Mouse (Mus musculus) frontal cortex, postnatal 10 days (tissue): Measurements from ENCODE around the gene Usp33.
"Not testable (repeated sequence)": the region's sequence is repeated elsewhere in the genome, so short reads cannot be mapped to it uniquely, and the experiment has no call there.

Experiments
- DNase-seq, 2 experiments: peaks; one replicate each; pipeline ENCODE4 v3.0.0; 2022; ENCODE audit warnings: low spot score in 2 of 2, mixed read lengths in 1 of 2

The Usp33 gene

GRCm38 (mm10) chr3:152345732-152346632 lies at the start of gene Usp33:
Usp33 (plus strand) TSS chr3:152346478.
- peak; percentile 87 to 92 for DNase-seq

- DNase-seq, result no peak
These were observed 45.6 kb upstream of the Usp33 start for GRCm38 (mm10) chr3:152300376-152301337.

DNA sequence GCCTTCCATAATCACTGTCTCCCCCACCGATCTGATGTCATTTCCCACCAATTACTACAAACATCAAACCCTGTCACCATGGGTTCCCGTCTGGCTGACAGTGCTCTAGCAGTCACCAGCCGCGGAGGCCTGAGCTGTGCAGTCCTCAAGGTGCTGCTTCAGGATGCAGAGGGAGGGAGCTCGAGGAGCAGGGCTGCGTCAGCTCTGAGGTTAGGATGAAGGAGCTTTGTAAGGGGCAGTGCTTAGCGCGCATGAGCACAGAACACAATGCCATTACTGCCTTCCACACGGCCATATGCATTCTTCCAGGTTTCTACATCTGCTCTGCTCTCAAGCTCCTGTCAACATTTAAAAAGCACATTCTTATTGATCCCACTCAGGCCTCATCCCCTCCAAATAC lies 43.3 kb upstream of the Usp33 start:
- DNase-seq, result no peak

GRCm38 (mm10) chr3:152304093-152304815 lies 42.0 kb upstream of the Usp33 start:
- DNase-seq, result no peak

DNA sequence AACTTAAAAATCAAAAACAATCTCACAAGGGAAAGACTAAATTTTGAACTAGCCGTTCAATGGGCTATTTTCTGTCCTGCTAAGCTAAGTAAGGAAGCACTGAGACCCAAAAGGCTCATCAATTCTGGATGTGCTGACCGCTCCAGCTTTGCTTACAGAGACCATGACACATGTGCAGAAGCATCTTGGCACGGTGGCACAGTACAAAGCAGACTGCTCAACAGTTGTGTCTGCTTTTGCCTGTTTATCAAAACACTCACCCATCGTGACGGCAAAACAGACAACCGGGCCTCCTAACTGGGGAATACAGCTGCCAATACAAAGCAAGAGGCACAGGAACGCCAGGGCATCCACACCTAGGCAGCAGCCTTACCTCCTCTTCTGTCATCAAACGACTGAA lies 41.2 kb upstream of the Usp33 start:
- DNase-seq, result no peak

DNA sequence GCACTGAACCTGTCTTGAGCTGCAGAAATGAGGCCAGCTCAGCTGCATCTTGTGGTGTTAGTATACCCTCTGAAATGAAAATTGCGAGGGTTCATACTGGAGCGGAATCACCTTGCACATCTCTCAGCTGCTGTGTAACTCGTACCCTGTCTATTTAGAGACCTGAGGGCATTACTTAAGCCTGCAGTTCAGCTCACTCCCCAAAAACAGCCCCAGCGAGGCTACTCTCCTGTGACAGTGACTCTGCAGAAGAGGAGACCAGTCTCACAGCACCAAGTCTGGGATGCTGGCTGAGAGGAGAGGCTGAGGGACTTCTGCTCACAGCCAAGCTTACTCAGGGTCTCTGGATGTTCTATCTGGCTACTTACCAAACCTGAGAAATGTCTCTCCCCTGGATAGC lies 40.3 kb upstream of the Usp33 start:
- no peak for DNase-seq

DNA sequence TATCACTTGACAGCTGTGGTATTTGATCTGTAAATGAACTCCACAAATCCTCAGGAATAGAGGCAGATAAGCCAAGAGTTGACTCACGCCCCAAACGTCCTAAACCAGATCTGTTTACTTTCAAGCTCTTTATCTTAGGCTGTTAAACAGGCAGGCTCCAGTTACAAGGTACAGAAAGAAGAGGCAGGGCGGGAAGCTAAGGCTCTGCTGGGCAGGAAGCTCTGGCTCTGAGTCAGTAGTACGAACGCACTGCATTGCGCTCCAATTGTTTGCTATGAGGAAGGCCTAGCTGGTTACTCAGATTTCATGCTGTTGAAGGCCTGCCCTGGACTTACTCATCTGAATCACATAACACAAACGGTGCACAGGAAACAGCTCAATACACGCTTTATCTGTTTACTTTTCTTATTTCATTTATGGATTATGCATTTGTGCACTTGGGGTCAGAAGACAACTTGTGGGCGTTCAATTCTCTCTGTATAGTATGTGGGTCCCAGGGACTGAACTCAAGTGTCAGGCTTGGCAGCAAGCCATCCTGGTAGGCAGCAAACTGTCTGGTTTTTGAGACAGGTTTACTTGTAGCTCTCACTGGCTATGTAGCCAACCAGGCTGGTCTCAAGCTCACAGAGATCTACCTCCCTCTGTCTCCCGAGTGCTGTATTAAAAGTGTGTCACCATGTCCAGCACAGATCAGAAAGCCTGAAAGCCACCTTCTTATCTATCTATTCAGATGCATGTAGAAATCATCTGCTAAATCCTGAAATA lies 37.6 kb upstream of the Usp33 start:
- no peak for DNase-seq

- no peak for DNase-seq
These were observed 37.0 kb upstream of the Usp33 start for GRCm38 (mm10) chr3:152309250-152309645.

- not testable (repeated sequence) for DNase-seq
These were observed 31.6 kb upstream of the Usp33 start for GRCm38 (mm10) chr3:152314666-152315065.

GRCm38 (mm10) chr3:152315613-152316012 lies 30.7 kb upstream of the Usp33 start:
- peak; percentile 36 to 54 for DNase-seq

DNA sequence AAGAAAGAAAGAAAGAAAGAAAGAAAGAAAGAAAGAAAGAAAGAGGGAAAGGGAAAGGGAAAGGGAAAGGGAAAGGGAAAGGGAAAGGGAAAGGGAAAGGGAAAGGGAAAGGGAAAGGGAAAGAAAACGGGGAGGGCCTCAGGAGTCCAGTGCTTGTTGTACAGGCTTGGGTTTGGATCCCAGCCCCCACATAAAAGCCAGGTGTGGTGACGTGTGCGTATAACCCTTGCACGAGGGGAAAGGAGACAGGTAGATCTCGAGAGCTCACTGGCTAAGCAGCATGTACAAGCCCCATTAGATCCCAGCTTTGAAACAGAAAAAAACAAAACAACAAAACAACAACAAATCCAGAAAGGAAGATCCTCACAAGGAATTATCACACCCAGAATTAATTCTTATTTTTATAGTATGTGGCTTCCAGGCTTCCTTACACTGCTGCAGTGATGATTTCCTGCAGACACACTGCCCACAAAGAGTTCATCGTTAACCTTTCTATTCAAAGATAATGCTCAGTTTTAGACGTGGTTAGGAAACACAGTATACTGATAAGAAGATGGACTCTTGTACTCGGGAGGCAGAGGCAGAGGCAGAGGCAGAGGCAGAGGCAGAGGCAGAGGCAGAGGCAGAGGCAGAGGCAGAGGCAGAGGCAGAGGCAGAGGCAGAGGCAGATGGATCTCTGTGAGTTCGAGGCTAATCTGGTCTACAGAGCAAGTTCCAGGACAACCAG lies 29.7 kb upstream of the Usp33 start:
- DNase-seq, result not testable (repeated sequence)

DNA sequence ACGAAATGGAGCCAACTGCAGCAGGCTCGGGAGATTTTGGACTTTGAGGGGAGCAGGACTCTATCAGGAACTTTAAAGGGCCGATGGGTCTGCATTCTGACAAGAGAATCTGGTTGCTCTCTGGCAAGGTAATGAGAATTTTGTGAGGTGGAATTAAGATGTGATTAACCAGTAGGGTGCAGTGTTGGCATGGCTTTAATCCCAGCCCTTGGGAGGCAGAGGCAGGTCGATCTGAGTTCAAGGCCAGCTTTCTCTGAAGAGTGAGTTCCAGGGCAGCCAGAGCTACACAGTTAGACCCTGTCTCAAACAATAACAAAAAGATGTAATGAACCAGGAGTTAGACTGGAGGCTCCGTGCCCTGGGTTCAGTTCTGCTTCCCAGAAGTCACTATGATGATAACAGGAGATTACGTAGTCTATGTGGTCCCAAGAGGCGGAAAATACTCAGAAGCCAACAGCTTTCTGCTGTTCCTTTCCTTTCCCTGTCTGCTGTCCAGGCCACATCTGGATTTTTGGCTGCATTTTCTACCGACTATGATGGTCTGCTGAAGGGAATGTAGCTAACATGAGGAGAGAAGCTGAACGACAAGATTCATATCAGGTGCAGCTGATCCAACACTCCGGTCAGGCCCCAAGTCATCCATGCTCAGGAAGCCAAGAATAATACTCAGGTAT lies 25.2 kb upstream of the Usp33 start:
- DNase-seq, result no peak

GRCm38 (mm10) chr3:152321765-152322547 lies 24.3 kb upstream of the Usp33 start:
- no peak for DNase-seq

DNA sequence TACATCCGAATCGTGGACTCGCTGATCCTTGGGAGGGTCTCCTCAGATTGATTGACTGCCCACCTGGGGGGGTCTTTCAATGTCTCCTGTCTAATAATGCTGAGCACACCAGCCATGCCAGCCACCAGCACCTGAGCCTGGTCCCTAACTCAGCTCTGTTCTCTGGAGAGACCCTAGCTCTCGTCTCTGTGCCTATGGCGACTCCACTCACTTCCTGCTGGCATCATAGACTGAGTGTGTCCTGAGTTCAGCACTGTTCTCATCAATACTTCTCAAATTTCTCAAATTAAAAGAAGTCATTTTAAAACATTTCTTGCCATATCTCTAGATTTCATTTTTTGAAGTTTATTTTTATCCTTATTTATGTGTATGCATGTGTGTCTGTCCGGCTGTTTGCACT lies 14.2 kb upstream of the Usp33 start:
- no peak for DNase-seq

GRCm38 (mm10) chr3:152332545-152333300 lies 13.6 kb upstream of the Usp33 start:
- DNase-seq, result no peak

DNA sequence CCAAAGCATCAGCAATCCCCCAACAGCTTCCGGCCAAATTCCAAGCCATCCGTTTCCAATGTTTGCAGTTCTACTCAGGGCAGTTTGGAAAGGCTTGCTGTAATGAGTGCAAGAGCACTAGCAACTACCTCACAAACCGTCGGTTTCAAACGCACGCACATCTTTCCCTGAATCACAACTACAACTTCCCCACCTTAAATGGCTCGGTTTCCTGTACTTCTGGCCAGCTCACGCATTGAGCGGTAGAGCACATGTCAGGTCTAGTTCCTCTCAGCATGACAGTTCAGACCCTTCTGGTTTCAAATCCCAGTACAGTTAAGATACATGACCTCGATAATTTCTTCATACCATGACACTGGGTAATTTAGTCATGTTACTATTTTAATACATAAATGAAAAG lies 12.6 kb upstream of the Usp33 start:
- no peak for DNase-seq

GRCm38 (mm10) chr3:152336085-152336484 lies 10.2 kb upstream of the Usp33 start:
- no peak for DNase-seq

DNA sequence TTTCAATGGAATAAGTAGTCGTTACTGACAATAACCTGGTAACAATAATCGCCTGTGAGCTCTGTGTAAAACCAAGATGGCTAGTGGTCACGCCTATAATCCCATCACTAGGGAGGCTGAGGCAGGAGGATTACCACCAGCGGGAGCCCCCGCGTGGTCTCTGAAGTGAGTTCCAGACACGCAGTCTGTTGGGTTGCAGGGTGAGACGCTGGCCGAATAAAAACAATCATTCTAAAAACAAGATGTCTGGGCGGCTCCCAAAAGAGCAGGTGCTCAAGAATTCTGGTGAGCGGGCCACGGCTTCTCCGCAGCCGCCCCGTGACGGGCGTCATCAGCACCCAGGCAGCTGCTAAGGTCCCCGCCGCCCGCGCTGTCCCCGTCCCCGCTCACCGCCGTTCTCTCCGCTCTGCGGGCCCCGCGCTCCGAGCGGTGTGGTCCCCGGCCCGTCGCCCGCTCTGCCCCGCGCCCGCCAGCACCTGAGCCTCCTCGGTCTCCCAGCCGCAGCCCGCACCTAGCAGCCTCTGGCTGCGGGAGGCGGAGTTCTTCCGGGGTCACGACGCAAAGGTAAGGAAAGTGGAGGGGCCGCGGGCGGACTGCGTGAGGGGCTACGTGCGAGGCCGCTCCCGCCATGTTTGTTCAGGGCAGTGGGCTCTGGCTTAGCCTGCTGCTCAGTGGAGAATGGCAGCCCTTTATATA lies 6.3 kb upstream of the Usp33 start, which contains the start of gene Miga1:
Miga1 (minus strand) TSS at position 546 of the 696 bp plus-strand sequence.
- peak; percentile 80 to 84 for DNase-seq
